Mouse (Mus musculus) T-helper 2 cell (primary cell): ENCODE measurements around the gene Nlrp10.

Experiments
- in situ Hi-C: fragments of 300-600 bp; cut with MboI, MseI; formaldehyde crosslinking; loops from one replicate; pipeline ENCODE4 v1.15.1; 2025; ENCODE audit warnings: high pct_unique_total_duplicates

The Nlrp10 gene

DNA sequence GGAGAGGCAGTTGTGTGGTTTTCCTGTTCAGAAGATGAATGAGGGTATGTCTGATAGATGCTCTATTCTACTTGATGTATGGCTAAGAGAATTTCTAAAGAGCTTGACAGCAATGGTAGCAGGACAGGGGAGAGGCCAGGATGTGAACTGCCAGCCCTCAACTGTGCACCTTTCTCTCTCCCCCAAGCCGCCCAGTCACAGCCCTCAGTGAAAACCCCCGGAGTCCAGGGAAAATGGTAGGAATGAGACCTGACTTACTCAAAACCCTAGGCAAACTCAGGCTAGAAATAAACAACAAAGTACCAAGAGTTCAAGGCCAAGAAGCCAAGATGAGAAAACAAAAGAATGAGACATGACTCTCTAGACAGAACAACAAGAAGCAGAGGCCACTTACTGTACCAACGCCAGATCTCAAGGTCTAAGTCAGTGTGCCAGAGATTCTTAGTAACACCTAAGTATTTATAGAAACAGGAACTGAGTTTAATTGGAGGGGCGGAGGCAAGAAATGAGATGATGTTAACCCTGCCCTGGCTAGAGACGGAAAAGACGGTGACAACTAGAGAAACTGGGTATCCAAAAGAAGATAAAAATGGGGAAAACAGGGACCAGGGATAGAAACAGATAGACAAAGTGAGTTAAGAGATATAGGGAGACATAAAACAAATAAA, at the start of gene Nlrp10:
Nlrp10 (minus strand) TSS at position 453 of the 668 bp plus-strand sequence.
- in situ Hi-C loops: no loop called here

DNA sequence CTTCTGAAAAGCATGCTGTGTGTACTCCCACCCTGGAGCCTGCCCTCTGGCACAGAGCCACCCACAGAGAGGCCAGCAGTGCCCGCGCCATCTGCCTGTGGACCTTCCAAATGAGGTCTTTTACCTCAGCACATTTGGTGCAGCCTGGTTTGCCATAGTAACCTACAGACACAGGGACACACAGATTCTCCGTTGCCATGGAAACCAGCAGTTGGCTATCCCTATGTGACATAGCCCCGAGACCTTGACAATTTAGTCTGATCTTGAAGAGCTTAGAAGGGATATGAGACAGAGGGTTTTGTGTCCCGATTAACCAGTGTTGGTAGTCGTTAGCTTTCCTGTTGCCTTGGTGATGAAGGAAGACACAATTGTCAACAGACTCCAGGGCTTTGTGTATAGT, 42.3 kb upstream of the Nlrp10 start:
- in situ Hi-C loops: no loop called here

GRCm38 (mm10) chr7:108968201-108968600, 38.2 kb upstream of the Nlrp10 start:
- in situ Hi-C loops: no loop called here

GRCm38 (mm10) chr7:108966742-108967362, 36.9 kb upstream of the Nlrp10 start:
- in situ Hi-C loops: no loop called here

GRCm38 (mm10) chr7:108965968-108966367, 36.0 kb upstream of the Nlrp10 start:
- in situ Hi-C loops: no loop called here

- in situ Hi-C loops: no loop called here
These were observed 27.8 kb upstream of the Nlrp10 start for GRCm38 (mm10) chr7:108957734-108958133.

DNA sequence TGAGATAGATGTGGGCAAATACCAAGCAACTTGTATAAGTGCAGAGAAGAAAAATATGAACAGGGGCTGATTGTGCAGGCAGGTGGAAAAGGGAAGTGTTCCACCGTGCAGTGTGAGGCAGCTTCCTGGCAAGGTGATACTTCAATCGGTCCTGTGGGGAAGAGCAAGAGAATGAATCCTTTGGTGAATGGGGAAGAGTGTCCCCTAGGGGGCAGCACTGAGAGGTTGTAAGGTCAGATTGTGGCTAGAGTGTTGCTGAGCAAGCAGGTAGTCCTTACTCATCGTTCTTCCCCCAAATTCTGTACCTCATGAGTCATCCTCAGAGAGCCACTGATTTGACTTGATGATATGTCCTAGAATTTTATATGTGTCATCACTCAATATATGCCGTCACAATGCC, 24.2 kb upstream of the Nlrp10 start:
- in situ Hi-C loops: no loop called here

GRCm38 (mm10) chr7:108952801-108953200, 22.8 kb upstream of the Nlrp10 start:
- in situ Hi-C loops: no loop called here

DNA sequence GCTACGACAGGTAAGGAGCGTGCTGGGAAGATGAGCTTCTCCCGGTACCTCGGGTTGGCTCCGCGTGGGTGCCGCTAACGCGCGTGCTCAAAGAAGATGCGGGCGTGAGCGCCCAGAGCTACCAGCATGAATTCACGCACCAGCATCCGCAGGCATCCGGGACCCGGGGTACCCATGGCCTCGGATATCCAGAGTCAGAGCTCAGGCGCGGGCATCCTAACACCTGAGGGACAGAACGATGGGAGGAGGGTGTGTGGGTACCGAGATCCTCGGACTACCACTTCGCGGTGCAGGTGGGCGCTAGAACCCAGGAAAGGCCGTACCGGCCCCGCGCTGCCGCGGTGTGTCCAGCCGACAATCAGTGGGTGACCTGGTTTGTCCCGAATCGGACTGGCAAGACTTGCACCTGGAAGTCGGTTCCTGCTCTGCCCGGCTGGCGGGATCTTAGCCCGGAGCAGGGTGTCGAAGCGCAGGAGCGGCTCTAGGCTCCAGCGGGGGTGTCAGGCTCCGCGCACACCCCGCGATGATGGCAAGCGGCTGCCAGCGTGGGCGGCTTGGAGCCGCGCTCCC, 20.9 kb upstream of the Nlrp10 start:
- in situ Hi-C loops: no loop called here

DNA sequence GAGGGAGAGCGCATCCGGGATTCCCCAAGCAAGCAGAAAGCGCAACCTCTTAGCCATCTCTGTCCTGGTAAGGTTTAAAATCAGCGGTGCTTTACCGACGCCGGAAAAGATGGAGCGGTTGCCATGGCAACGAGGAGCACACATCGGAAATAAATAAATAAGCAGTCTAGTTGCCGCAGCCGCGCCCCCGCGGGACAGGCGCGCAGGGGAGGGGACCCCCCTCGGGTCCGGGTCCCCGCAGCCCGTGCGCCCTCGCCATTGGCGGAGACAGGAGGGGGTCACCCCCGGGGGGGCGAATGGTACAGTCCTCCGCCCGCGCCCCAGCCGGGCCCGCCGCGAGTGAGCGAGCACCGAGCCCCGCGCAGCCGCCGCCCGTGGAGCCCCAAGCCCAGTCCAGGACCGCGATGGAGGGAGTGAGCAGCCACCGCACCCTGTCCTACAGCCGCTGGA, 20.4 kb upstream of the Nlrp10 start, which contains the start of gene Tub:
Tub (plus strand) TSS at position 27 of the 450 bp plus-strand sequence.
- in situ Hi-C loops: no loop called here

GRCm38 (mm10) chr7:108949301-108949700, 19.3 kb upstream of the Nlrp10 start:
- in situ Hi-C loops: no loop called here

- in situ Hi-C loops: no loop called here
These were observed 18.6 kb upstream of the Nlrp10 start for GRCm38 (mm10) chr7:108948611-108949010.

DNA sequence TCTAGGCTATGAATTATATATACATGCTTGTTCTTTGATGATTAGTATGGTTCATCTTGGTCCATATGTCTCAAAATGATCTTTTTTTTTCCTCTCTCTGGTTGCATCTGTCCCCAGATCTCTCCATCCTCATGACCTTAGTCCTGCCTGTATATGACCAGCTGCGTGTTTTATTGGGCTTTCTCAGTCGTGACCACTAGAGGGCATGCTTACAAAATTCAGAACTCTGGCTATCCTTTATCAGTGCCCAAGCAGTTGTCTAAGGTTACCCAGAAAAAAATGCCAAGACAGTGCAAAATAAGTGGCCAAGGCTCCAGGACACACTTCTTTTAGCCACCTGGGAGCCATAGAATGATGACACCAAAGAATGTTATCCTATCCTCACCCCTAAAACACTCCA, 14.0 kb upstream of the Nlrp10 start:
- in situ Hi-C loops: no loop called here

- in situ Hi-C loops: no loop called here
These were observed 11.5 kb upstream of the Nlrp10 start for GRCm38 (mm10) chr7:108941466-108941865.

DNA sequence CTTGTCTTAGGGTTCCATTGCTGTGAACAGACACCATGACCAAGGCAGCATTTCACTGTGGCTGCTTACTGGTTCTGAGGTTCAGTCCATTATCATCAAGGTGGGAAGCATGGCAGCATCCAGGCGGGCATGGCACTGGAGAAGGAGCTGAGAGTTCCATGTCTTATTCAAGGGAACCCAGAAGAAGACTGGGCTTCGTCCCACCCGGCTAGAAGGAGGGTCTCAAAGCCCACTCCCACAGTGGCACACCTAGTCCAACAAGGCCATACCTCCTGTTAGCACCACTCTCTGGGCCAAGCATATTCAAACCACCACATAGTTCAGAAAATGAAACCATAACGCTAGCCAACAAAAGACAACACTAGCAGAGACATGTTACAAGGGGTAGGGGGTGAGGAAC, 6.6 kb upstream of the Nlrp10 start:
- in situ Hi-C loops: no loop called here

DNA sequence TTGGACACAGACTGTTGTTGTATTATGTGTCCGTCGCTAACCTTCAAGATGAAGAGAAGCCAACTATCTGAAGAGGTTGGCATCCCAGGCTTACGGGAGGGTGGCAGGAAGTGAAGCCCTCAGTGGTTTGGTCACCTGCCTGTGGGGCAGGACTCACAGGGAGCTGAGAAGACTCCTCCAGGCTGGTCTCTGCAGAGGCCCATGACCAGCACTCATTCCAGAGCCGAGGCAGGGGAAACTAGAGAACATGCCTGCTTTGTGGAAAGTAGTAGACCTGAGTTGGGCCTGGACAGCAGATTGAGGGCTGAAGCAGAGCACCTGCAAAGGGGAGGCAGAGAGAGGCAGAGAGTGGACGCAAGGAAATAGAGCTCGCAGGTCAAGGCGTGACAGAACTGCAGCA, 5.4 kb upstream of the Nlrp10 start:
- in situ Hi-C loops: no loop called here

- in situ Hi-C loops: no loop called here
These were observed 4.9 kb upstream of the Nlrp10 start for GRCm38 (mm10) chr7:108934836-108935235.

DNA sequence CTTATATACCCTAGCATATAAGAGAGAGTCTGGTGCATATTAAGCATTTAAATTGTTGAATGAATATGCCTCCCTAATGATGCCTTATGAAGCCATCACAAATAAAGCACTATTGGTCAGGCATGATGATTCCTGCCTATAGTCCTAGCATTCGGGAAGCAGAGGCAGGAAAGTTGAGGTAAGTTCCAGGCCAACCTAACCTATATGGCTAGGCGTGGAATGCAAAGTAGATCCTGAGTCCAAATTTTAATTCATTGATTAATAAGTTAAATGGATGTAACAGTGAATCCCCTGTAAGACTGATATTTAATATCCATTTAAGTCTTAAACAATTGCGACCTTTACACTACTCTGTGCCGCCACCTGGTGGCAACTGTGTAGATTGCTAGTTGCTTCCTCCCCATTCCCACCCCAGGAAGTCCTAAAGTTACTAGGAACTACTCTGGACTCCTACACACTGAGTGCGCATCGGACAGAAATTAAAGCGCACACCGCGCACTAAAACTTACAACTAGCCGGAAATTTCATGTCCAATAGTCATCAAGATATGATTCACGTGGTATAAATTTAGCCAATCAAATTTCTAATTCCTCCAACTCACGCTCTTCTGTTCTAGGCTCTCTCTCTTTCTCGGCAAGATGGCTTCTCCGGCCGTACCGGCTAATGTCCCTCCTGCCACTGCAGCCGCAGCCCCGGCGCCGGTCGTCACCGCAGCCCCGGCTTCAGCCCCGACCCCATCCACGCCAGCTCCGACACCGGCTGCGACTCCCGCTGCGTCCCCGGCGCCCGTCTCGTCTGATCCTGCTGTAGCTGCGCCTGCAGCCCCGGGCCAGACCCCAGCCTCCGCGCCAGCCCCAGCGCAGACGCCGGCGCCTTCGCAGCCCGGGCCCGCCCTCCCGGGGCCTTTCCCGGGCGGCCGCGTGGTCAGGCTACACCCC, 4.1 kb upstream of the Nlrp10 start, which contains the start of gene Eif3f:
Eif3f (plus strand) TSS at position 624 of the 938 bp plus-strand sequence.
- in situ Hi-C loops: no loop called here

- in situ Hi-C loops: no loop called here
These were observed 1.4 kb downstream of the Nlrp10 start for GRCm38 (mm10) chr7:108928280-108929188.

- in situ Hi-C loops: no loop called here
These were observed 2.9 kb downstream of the Nlrp10 start for GRCm38 (mm10) chr7:108927043-108927442.

DNA sequence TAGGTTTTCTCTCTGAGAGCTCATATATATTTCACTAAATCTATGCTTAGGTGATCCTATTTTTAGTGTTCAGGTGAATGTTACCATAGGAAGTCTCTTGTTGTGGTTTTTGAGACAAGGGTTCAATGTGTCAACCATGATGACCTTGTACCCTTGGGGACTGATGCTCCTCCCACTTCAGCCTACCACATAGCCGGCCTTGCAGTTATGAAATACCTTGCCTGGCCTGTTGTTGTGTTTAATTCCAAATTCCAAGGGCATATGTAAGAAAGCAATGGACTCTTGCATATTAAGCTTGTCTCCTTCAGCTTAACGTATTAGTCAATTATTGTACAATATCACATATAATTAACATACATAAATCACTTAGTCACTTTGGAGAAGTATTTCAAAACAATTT, 26.0 kb downstream of the Nlrp10 start:
- in situ Hi-C loops: no loop called here
